14 mouse cellular contexts compared by ENCODE assay signal in the genomic region with DNA sequence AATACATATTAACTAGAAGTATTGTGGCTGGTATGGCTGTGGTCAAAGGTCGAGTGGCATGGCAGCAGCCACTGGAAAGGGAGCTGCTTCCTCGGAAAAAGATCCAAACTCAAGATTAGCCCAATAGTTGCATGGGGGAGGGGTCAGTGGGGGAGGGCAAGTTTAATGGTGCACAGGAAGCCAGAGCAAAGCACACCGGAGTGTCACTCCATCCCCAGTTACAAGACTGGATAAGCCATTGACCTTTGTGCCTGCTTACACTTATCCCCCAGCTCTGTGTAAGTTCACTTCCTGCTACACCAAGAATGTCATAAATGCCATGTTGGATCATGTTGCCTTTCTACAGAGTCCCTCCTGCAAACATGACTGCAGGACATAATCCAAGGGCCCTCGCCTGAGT. TPM values are rescaled to one million over a fixed set of nuclear protein-coding genes. Genes with fewer than 3 reads are reported as not detected.
DNase-seq lines count a peak whose midpoint lies in the region; ATAC-seq lines count a peak whose summit lies in the region.
"Had no signal": no experiment of that assay in that cellular context is flagged by ENCODE, and none has a peak within 500 bp of the region (broad histone marks: within the 10 kb centered on the region; RNA-seq: fewer than 3 reads in every experiment).

No protein-coding gene starts in this region.

- no peaks in the 10 kb centered on the region for H3K27me3 ChIP-seq in intestine, embryonic 14.5 days (replicated peaks; ENCODE audit: control insufficient read depth, insufficient read depth, low read length)
- no peaks in the 10 kb centered on the region for H3K27me3 ChIP-seq in liver, embryonic 16.5 days (ENCODE audit: control insufficient read depth, insufficient read depth, low read depth, low read length)
- H3K27me3 ChIP-seq: CH12.LX; limb, embryonic 15.5 days; Patski had no signal

- H3K4me3 ChIP-seq in intestine, embryonic 14.5 days (ENCODE audit: low read depth, low read length) = no peak overlapping the region
- no peak overlapping the region for H3K4me3 ChIP-seq in liver, embryonic 16.5 days (ENCODE audit: low read depth, low read length)
- H3K4me3 ChIP-seq: limb, embryonic 15.5 days had no signal

- peaks cover 61% of the 10 kb centered on the region for H3K36me3 ChIP-seq in intestine, embryonic 14.5 days (ENCODE audit: control insufficient read depth, insufficient read depth, low read length)
- peaks cover 2% of the 10 kb centered on the region for H3K36me3 ChIP-seq in liver, embryonic 16.5 days (ENCODE audit: control insufficient read depth, insufficient read depth)

- H3K4me1 ChIP-seq in intestine, embryonic 14.5 days (replicated peaks; ENCODE audit: control insufficient read depth, insufficient read depth, low read length) = peaks cover 42% of the 10 kb centered on the region
- peaks cover 2% of the 10 kb centered on the region; the same call in 1 of the 2 replicates for H3K4me1 ChIP-seq in liver, embryonic 16.5 days (ENCODE audit: control insufficient read depth, low read depth, low read length)

- no peaks in the 10 kb centered on the region for H3K9me3 ChIP-seq in intestine, embryonic 14.5 days (ENCODE audit: control insufficient read depth, low read length)
- H3K9me3 ChIP-seq in liver, embryonic 16.5 days (replicated peaks; ENCODE audit: control insufficient read depth, low read length) = no peaks in the 10 kb centered on the region
- H3K9me3 ChIP-seq: limb, embryonic 15.5 days had no signal

- no peak overlapping the region for H3K4me2 ChIP-seq in intestine, embryonic 14.5 days (ENCODE audit: low read length)
- no peak overlapping the region for H3K4me2 ChIP-seq in liver, embryonic 16.5 days (ENCODE audit: low read depth, low read length)
- H3K4me2 ChIP-seq: limb, embryonic 15.5 days had no signal

- 28% methylated on average over 4 of the region's 4 CpGs for WGBS in intestine, embryonic 14.5 days
- 28% methylated on average over 4 of the region's 4 CpGs for WGBS in liver, embryonic 16.5 days (ENCODE audit: insufficient replicate concordance)

- ATAC-seq in intestine, embryonic 14.5 days (replicated peaks; ENCODE audit: low FRiP score, low TSS enrichment, low read depth) = peak; percentile 57
- peak; percentile 51 for ATAC-seq in liver, embryonic 16.5 days (ENCODE audit: low read depth)
- ATAC-seq: inflammation-experienced regulatory T-cells, adult 6 months; Patski had no signal

- no peak overlapping the region for H3K9ac ChIP-seq in intestine, embryonic 14.5 days (ENCODE audit: low read length)
- H3K9ac ChIP-seq in liver, embryonic 16.5 days (ENCODE audit: low read depth, low read length) = no peak overlapping the region
- H3K9ac ChIP-seq: limb, embryonic 15.5 days had no signal

- DNase-seq in embryo, embryonic 10 days (ENCODE audit: low spot score) = peak; percentile 52
- DNase-seq in intestine, embryonic 14.5 days (ENCODE audit: low spot score) = no peak
- DNase-seq in kidney, postnatal 25 days = peak; percentile 25 to 45
- no peak for DNase-seq in gastrocnemius, postnatal 4 days (ENCODE audit: low spot score in 2 of 2)
- no peak for DNase-seq in frontal cortex, postnatal 25 days (ENCODE audit: low spot score in 2 of 2)
- DNase-seq in cerebellum, adult 11 months = no peak
- no peak for DNase-seq in layer of hippocampus, postnatal 14 days (ENCODE audit: low spot score in 2 of 2)
- DNase-seq: adrenal gland, postnatal 14 days; thymus, adult 18-20 months had no signal

- no peak overlapping the region for H3K27ac ChIP-seq in intestine, embryonic 14.5 days (ENCODE audit: low read depth)
- H3K27ac ChIP-seq in liver, embryonic 16.5 days (ENCODE audit: low read length) = peak overlapping the region; percentile 52; the same call in 1 of the 2 replicates
- H3K27ac ChIP-seq: limb, embryonic 15.5 days had no signal

RNA-seq across cellular contexts. Expression of a gene that starts 11.2 kb away (rescaled TPM):
- polyA plus RNA-seq in intestine, embryonic 14.5 days (2014; fragmentation: Nextera tagmentation; extraction: Ambion mirVana) = 85.0 and 104 TPM in 2 replicates
- 12.9 and 14.4 TPM in 2 replicates for polyA plus RNA-seq in liver, embryonic 16.5 days (2015; fragmentation: Nextera tagmentation; extraction: Ambion mirVana)
- 10 to 100 TPM; 34.8 to 39.0 TPM for total RNA-seq in gastrocnemius, postnatal 4 days (2021)
- total RNA-seq in layer of hippocampus, postnatal 14 days (2021) = 10 to 100 TPM; 15.8 to 16.1 TPM

Comparison
In these comparisons a context has a peak if more than half of its experiments do, and no peak if none do; other contexts are left out.
1. DNase-seq: peak in embryo, embryonic 10 days (single experiment) and kidney, postnatal 25 days (2 of 2); none in intestine, embryonic 14.5 days (single experiment), gastrocnemius, postnatal 4 days (0 of 2), frontal cortex, postnatal 25 days (0 of 2), cerebellum, adult 11 months (single experiment) and layer of hippocampus, postnatal 14 days (0 of 2).